Mouse (Mus musculus): ENCODE measurements around the gene Rin1.

DNA sequence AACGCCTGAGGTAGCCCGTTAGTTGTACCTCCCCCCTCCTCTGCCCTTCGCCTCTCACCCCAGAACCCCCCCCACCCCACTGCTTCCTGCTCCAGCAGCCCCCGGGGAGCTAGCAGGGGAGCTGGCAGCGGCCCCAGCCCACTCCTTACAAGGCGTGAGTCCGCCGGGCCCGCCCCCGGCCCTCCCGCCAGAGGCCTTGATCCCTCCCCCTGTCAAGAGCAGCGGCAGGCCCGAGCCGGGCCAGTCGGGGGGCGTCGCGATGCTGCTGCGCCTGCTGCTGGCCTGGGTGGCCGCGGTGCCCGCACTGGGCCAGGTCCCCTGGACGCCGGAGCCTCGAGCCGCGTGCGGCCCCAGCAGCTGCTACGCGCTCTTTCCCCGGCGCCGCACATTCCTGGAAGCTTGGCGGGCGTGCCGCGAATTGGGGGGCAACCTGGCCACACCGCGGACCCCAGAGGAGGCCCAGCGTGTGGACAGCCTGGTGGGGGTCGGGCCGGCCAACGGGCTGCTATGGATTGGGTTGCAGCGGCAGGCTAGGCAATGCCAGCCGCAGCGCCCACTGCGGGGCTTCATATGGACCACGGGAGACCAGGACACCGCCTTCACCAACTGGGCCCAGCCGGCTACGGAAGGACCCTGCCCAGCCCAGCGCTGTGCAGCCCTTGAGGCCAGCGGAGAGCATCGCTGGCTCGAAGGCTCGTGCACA lies 17.7 kb downstream of the Rin1 start, which contains the start of gene Cd248:
- no peak for TF ChIP-seq CTCF (IDR thresholded peaks at IDR 0.05; ENCODE audit: borderline replicate concordance, insufficient read depth, low read length)
- TF ChIP-seq POLR2A (IDR thresholded peaks at IDR 0.05; ENCODE audit: low read depth, low read length): peak; percentile 96

Data from embryonic fibroblast, embryonic 13.5 days (primary cell).